Mouse (Mus musculus) MEL (cell line): Measurements from ENCODE around the gene Gcdh. TPM values are rescaled to one million over a fixed set of nuclear protein-coding genes. Genes with fewer than 3 reads are reported as not detected.

ENCODE experiments used
- DNase-seq: peaks from one replicate; pipeline ENCODE4 v3.0.0; 2011; ENCODE audit warnings: low read depth, low spot score
- H3K27ac ChIP-seq: 2 replicates; pipeline ENCODE4 v1.5.1; 2012; ENCODE audit warnings: low read depth, mild to moderate bottlenecking, control low read depth, low read length, moderate library complexity; ENCODE audit not compliant: control insufficient read depth
- H3K27me3 ChIP-seq, 2 experiments: fragments of 150-350 bp in 1 of 2; sonication (generic) in 1 of 2; 2 replicates each; pipeline ENCODE4 v1.6.1; 2012; ENCODE audit warnings: low read length in 2 of 2, mild to moderate bottlenecking in 2 of 2, improper control_type of control experiment in 1 of 2, moderate library complexity in 1 of 2; ENCODE audit not compliant: insufficient read depth in 2 of 2, control insufficient read depth in 1 of 2
- H3K36me3 ChIP-seq, 2 experiments: 2 replicates each; pipeline ENCODE4 v1.6.1; 2012 to 2014; ENCODE audit warnings: low read length in 2 of 2, improper control_type of control experiment in 1 of 2, inconsistent platforms in 1 of 2, mild to moderate bottlenecking in 1 of 2; ENCODE audit not compliant: insufficient read depth in 2 of 2, control insufficient read depth in 1 of 2
- H3K4me1 ChIP-seq, 2 experiments: fragments of 150-350 bp in 1 of 2; sonication (generic) in 1 of 2; 2 replicates each; pipeline ENCODE4 v1.6.1; 2012; ENCODE audit warnings: low read length in 2 of 2, improper control_type of control experiment in 1 of 2, mild to moderate bottlenecking in 1 of 2; ENCODE audit not compliant: insufficient read depth in 2 of 2, control insufficient read depth in 1 of 2
- H3K4me3 ChIP-seq, 2 experiments: fragments of 150-350 bp in 1 of 2; sonication (generic) in 1 of 2; 2 replicates each; pipeline ENCODE4 v1.5.1; 2012; ENCODE audit warnings: low read depth in 2 of 2, low read length in 2 of 2, mild to moderate bottlenecking in 2 of 2, moderate library complexity in 2 of 2, control low read depth in 1 of 2, improper control_type of control experiment in 1 of 2; ENCODE audit not compliant: control insufficient read depth in 1 of 2, insufficient read depth in 1 of 2
- H3K79me2 ChIP-seq: 2 replicates; pipeline ENCODE4 v1.6.1; 2012; ENCODE audit warnings: mild to moderate bottlenecking, low read length, moderate library complexity; ENCODE audit not compliant: control insufficient read depth, poor library complexity, insufficient read depth
- H3K9ac ChIP-seq: 2 replicates; pipeline ENCODE4 v1.6.1; 2012; ENCODE audit warnings: low read depth, mild to moderate bottlenecking, control low read depth, low read length, moderate library complexity; ENCODE audit not compliant: control insufficient read depth, poor library complexity, severe bottlenecking
- H3K9me3 ChIP-seq: fragments of 150-350 bp; sonication (generic); replicated peaks from 2 replicates; pipeline ENCODE4 v1.6.1; 2012; ENCODE audit warnings: mild to moderate bottlenecking, low read length, improper control_type of control experiment, moderate library complexity; ENCODE audit not compliant: insufficient read depth
- CHD1 ChIP-seq: IDR thresholded peaks from 2 replicates; pipeline ENCODE4 v1.6.1; 2012; ENCODE audit warnings: low read depth, mild to moderate bottlenecking, inconsistent platforms, low read length, improper control_type of control experiment
- CTCF ChIP-seq, 3 experiments: IDR thresholded peaks in 2 of 3; conservative IDR thresholded peaks in 1 of 3; 2 replicates each; pipeline ENCODE4 v1.5.1; 2011 to 2012; ENCODE audit warnings: low read length in 3 of 3, low read depth in 2 of 3, mild to moderate bottlenecking in 2 of 3, improper control_type of control experiment in 1 of 3, inconsistent platforms in 1 of 3, mixed read lengths in 1 of 3, moderate library complexity in 1 of 3; ENCODE audit not compliant: control insufficient read depth in 1 of 3, insufficient read depth in 1 of 3, poor library complexity in 1 of 3, severe bottlenecking in 1 of 3
- E2F4 ChIP-seq: IDR thresholded peaks from 2 replicates; pipeline ENCODE4 v1.6.1; 2011; ENCODE audit warnings: low read depth, low read length, improper control_type of control experiment, borderline replicate concordance
- EP300 ChIP-seq, 2 experiments: IDR thresholded peaks; 2 replicates each; pipeline ENCODE4 v1.6.1; 2011; ENCODE audit warnings: improper control_type of control experiment in 2 of 2, low read length in 2 of 2, low read depth in 1 of 2, mild to moderate bottlenecking in 1 of 2
- HCFC1 ChIP-seq: IDR thresholded peaks from 2 replicates; pipeline ENCODE4 v1.6.1; 2012; ENCODE audit warnings: low read depth, mild to moderate bottlenecking, inconsistent platforms, low read length, improper control_type of control experiment, moderate library complexity
- MAX ChIP-seq: IDR thresholded peaks from 2 replicates; pipeline ENCODE4 v1.6.1; 2011; ENCODE audit warnings: low read length, improper control_type of control experiment
- MAZ ChIP-seq: IDR thresholded peaks from 2 replicates; pipeline ENCODE4 v1.6.1; 2012; ENCODE audit warnings: low read depth, mild to moderate bottlenecking, inconsistent platforms, low read length, improper control_type of control experiment
- MYB ChIP-seq: IDR thresholded peaks from 2 replicates; pipeline ENCODE4 v1.6.1; 2011; ENCODE audit warnings: mild to moderate bottlenecking, low read depth, low read length, improper control_type of control experiment
- NRF1 ChIP-seq: IDR thresholded peaks from 2 replicates; pipeline ENCODE4 v1.6.1; 2014; ENCODE audit warnings: low read depth, mild to moderate bottlenecking, inconsistent platforms, low read length, improper control_type of control experiment, moderate library complexity; ENCODE audit not compliant: poor library complexity, insufficient read depth, severe bottlenecking
- POLR2A ChIP-seq, 2 experiments: IDR thresholded peaks; 2 replicates each; pipeline ENCODE4 v1.6.1; 2011 to 2012; ENCODE audit warnings: low read length in 2 of 2, mild to moderate bottlenecking in 2 of 2, control low read depth in 1 of 2, improper control_type of control experiment in 1 of 2, low read depth in 1 of 2, moderate library complexity in 1 of 2; ENCODE audit not compliant: control insufficient read depth in 1 of 2, insufficient read depth in 1 of 2, poor library complexity in 1 of 2
- POLR2AphosphoS5 ChIP-seq: IDR thresholded peaks from 2 replicates; pipeline ENCODE4 v1.6.1; 2012; ENCODE audit warnings: low read depth, borderline replicate concordance, mild to moderate bottlenecking, inconsistent platforms, low read length, moderate library complexity, mixed read lengths
- RCOR1 ChIP-seq: IDR thresholded peaks from 2 replicates; pipeline ENCODE4 v1.6.1; 2012; ENCODE audit warnings: low read depth, mild to moderate bottlenecking, inconsistent platforms, low read length, improper control_type of control experiment
- TAL1 ChIP-seq: IDR thresholded peaks from 2 replicates; pipeline ENCODE4 v1.6.1; 2012; ENCODE audit warnings: mild to moderate bottlenecking, inconsistent platforms, low read length, moderate library complexity, mixed read lengths
- TBP ChIP-seq: IDR thresholded peaks from 2 replicates; pipeline ENCODE4 v1.8.0; 2011; ENCODE audit warnings: low read depth, low read length, improper control_type of control experiment
- TCF12 ChIP-seq: IDR thresholded peaks from 2 replicates; pipeline ENCODE4 v1.6.1; 2014; ENCODE audit warnings: low read depth, mild to moderate bottlenecking, inconsistent platforms, low read length, improper control_type of control experiment, moderate library complexity
- USF1 ChIP-seq: IDR thresholded peaks from 2 replicates; pipeline ENCODE4 v1.6.1; 2014; ENCODE audit warnings: low read depth, mild to moderate bottlenecking, inconsistent platforms, low read length, improper control_type of control experiment, moderate library complexity
- USF2 ChIP-seq, 2 experiments: IDR thresholded peaks; 2 replicates each; pipeline ENCODE4 v1.6.1; 2011 to 2012; ENCODE audit warnings: improper control_type of control experiment in 2 of 2, low read length in 2 of 2, borderline replicate concordance in 1 of 2, inconsistent platforms in 1 of 2, low read depth in 1 of 2, mild to moderate bottlenecking in 1 of 2; ENCODE audit not compliant: insufficient read depth in 1 of 2
- ZMIZ1 ChIP-seq: IDR thresholded peaks from 2 replicates; pipeline ENCODE4 v1.6.1; 2012; ENCODE audit warnings: low read depth, mild to moderate bottlenecking, inconsistent platforms, low read length, improper control_type of control experiment, moderate library complexity
- ZNF384 ChIP-seq: IDR thresholded peaks from 2 replicates; pipeline ENCODE4 v1.6.1; 2012; ENCODE audit warnings: low read depth, mild to moderate bottlenecking, inconsistent platforms, low read length, improper control_type of control experiment
- polyA plus RNA-seq, 2 experiments: library from polyadenylated mRNA; stranded (reverse) in 1 of 2; unstranded in 1 of 2; fragments of >175 nt in 1 of 2; fragments of >200 nt in 1 of 2; gene quantifications; 2 replicates each; pipeline versions ENCODE4 v1.2.1 to v1.2.4; 2012; ENCODE audit warnings: low replicate concordance in 2 of 2, low read depth in 1 of 2; ENCODE audit not compliant: insufficient read length in 2 of 2, insufficient read depth in 1 of 2, missing spikeins in 1 of 2
- total RNA-seq: library from RNA; depleted of rRNA; stranded (reverse); fragments of 300-350 nt; gene quantifications from 2 replicates; pipeline ENCODE4 v1.2.3, GENCODE M21; 2012

The Gcdh gene
- total and polyA plus RNA-seq, 3 experiments: 10.7 to 17.3 TPM; not detected in 1

- peak; percentile 91 to 92 for TF ChIP-seq USF2 (IDR thresholded peaks at IDR 0.05; ENCODE audit: borderline replicate concordance in 1 of 2, insufficient read depth in 1 of 2, low read depth in 1 of 2, low read length in 2 of 2)
- peak; percentile 99 for TF ChIP-seq MAZ
- TF ChIP-seq TAL1: no peak
- TF ChIP-seq TBP: peak; percentile 99
- TF ChIP-seq HCFC1: peak; percentile 85
- peak; percentile 97 for TF ChIP-seq MAX
- TF ChIP-seq MYB: no peak
Measured at GRCm38 (mm10) chr8:84846722-84847572, 46.8 kb downstream of the Gcdh start, which contains the start of gene Calr (continued).

DNA sequence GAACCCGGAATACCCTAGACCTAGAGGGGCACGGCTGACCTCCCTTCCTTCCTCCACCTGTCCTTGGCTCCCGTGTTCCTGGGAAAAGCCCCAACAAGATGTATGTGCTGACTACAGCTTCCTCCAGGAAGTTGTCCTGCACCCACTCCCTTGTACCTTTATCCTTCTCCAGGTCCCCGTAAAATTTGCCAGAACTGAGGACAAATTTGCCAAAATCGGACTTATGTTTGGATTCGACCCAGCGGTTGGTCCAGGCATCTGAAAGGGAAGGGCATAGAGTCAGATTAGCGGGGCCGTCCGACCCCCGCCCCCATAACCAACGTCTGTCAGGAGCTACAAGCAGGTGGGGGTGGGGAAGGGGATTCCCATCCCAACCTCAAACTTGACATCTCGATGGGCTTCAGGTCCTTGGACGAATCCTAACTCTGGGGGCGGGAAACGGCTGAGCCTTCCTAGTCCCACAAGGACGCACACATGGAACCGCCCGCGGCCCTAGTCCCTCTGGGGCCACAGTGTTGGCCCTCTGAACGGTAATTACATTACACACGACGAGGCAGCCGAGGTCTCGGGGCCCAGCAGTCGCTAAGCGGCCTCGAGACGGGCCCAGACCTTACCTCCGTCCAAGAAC is 47.5 kb downstream of the Gcdh start:
- H3K4me1 ChIP-seq: peaks cover 7 to 18% of the 10 kb centered on the region in 2 experiments; a peak in 3 of 4 replicates
- peak overlapping the region; percentile 92 for H3K9ac ChIP-seq
- peaks cover 31% of the 10 kb centered on the region for H3K79me2 ChIP-seq
- H3K4me3 ChIP-seq: peak overlapping the region; percentile 76 to 85
- peaks cover 13 to 31% of the 10 kb centered on the region in 2 experiments for H3K36me3 ChIP-seq
- no peaks in the 10 kb centered on the region for H3K9me3 ChIP-seq
- TF ChIP-seq TCF12 (no peak), EP300 (IDR thresholded peaks at IDR 0.05; ENCODE audit: low read depth in 1 of 2, low read length in 2 of 2) (no peak), E2F4 (no peak), USF1 (no peak), NRF1 (no peak), CHD1 (peak; percentile 93), TBP (no peak), CTCF (IDR thresholded peaks at IDR 0.05 in 2 of 3, conservative IDR thresholded peaks at IDR 0.05 in 1 of 3; ENCODE audit: control insufficient read depth in 1 of 3, insufficient read depth in 1 of 3, low read depth in 2 of 3, low read length in 3 of 3, poor library complexity in 1 of 3, severe bottlenecking in 1 of 3) (no peak), ZMIZ1 (no peak), RCOR1 (no peak), POLR2AphosphoS5 (peak; percentile 37; the same call in 1 of the 2 replicates), ZNF384 (no peak), POLR2A (IDR thresholded peaks at IDR 0.05; ENCODE audit: control insufficient read depth in 1 of 2, insufficient read depth in 1 of 2, low read depth in 1 of 2, low read length in 2 of 2, poor library complexity in 1 of 2) (no peak)
- peak overlapping the region; percentile 73 for H3K27ac ChIP-seq
- H3K27me3 ChIP-seq: no peaks in the 10 kb centered on the region
- no peak for DNase-seq
